Mouse (Mus musculus) retina, postnatal 7 days (tissue): ENCODE data around the gene Itpr2.

Experiments
- DNase-seq: peaks from one replicate; pipeline ENCODE4 v3.0.0-alpha.2; 2012; ENCODE audit warnings: low read depth, low spot score

The Itpr2 gene

DNA sequence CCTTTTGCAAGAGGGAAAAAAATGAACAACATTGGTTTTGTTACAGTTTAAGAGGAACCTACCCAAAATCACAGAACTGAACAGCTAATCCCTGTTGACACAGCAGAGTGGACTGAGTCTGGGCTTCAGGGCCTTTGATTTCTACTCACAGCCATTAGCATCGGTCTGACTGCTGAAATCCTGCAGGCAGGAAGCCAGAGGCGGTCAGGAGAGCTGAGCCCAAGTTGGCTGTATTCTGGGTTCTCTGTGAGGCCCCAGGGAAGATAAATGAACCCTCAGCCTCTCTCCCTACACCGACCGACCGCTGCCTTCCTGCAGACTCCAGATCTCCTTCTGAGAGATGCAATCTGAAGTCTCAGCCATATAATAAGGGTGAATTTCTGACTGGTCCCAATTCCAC lies 231.9 kb downstream of the Itpr2 start:
- DNase-seq = no peak

DNA sequence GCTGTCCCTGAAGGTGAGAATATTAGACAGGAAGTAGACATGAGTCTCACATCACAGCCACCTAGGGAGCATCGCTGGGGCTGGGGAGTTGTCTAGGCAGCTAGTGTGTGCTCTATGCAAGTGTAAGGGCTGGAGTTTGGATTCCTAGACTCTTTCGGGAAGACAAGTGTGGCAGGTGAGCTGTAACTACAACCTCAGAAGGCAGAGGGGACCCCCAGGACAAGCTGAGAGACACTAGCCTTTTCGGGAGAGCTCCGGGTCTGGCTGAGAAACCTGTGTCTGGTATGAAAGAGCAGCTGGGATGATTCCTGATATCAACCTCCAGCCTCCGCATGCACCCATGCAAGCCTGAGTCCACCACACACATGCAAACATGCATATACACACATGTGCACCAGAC lies 232.7 kb downstream of the Itpr2 start:
- no peak for DNase-seq

DNA sequence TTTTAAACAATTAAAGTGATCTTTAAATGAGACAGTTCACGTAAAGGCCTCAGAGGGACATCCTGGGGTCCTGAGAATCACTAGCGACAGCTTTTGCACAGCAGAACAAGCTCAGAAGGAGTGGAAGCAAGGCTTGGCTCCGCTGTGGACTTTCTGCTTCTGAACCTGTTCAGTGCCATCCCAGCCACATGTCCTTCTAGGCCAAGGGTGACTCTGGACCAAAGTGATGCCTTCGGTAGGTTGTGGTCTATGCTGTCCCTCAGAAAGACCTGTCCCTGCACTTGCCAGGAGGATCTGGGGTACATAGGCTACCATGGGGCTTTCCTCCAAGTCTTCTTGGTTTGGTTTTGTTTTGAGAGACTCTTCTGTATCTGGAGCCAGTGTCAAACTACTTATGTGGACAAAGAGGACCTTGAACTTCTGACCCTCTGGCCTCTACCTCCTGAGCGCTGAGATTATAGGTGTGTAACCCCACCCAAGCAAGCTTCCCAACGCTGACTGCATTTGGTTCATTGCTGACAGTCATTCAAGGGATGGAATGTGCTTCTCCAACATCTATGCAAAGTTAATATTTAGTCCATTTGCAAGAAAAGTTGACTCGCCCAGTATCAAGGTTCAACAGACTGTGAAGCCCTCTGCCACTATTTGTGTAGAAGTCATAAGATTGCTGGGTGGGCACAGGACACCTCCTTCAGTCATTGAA lies 241.2 kb downstream of the Itpr2 start:
- DNase-seq = no peak

DNA sequence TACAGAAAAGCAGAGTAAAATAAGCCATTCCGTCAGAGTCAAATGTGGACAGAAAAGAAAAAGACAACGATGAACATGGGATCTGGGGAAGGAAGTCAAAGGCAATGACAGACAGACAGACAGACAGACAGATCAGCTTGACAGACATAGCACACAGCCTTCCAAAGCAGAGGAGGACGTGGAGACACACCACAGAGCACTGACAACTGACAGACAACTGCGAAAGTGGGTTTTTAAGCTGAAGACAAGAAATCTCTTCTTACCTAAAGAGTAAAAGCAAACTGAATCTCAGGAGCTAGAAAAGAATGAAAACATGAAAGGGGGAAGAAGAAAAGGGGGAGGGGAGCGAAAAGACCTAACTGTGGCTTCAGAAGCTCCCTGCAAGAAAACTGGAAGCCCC lies 243.3 kb downstream of the Itpr2 start:
- DNase-seq = no peak

DNA sequence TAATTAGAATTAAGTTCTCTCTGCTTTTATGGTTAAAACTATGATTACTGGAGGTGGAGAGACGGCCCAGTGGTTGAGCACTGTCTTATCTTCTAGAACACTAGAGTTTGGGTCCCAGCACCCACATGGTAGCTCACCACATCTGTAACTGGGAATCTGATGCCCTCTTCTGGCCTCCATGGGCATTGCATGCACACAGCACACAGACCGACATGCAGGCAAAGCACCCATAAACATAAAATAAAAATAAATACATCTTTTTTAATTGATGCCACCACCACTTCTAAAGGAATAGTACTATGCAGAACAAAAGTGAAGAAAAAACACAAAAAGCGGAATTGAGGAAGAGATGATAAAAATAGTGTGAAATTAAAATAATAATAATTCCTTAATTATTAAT lies 243.8 kb downstream of the Itpr2 start:
- DNase-seq = no peak

DNA sequence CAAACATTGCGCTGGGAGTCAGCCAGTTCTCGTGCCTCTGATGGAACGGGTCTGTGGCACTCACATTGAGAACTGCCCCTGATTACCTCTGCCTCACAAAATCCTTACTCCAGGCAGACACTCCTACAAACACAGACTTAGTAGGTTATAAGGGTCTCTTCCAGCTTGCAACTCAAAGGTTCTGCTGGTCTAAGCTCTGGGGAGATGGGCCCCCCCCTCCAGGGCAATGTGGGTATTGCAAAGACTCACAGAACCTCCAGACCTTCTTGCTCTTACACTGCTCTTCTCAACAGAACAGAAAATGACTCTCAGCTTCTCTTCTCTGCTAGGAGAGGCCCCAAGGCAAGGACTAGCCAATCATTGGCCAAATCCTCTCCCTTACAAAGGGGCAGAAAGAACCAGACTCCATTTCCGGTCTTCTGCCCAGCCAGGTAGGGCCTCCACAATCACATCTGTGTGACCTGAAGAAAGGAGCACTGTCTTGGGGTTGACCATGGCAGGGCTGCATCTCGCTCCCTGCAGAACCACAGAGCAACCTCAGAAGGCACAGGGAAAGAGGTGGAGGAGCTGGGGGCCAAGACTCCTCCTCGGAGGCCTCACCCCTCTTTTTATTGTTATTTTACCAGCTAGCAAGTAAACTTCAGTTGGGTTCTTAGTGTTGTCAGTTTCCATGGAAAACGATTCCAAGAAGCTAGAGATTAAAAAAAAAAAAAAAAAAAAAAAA lies 244.9 kb downstream of the Itpr2 start:
- DNase-seq = no peak

DNA sequence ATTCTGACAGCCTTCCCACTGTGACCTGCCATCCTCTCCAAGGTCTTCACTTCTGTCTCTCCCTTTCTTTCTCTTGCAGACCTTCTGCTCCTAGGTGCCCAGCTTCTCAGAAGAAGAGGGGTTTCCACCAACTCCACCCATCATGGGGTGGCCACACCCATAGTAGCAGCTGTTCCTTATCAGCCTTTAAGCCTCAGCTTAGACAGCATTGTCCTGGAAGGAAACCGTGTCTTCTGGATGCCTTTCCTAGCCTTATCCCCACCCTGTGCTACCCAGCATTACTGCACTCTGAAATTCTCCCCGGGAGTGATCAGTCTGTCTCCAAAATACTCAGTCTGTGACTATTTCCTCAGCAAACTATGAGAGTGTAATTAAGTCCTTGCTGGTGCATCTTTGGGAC lies 245.6 kb downstream of the Itpr2 start:
- DNase-seq = no peak

DNA sequence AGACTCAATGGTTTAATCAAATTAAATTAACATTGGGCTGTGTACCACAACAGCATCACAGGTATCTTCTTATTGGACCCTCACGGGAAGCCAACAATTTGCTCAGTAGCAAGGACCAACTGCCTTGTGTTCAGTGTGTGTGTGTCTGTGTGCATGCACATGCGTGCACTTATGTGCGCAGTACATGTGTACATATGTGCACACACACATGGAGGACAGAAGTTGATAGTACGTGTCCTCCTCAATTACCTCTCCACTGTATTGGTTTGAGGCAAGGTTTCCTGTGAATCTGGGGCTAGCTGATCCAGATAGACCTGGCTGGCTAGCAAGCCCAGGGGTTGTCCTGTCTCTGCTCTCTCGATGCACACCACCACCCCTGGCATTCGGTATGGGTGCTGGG lies 246.4 kb downstream of the Itpr2 start:
- DNase-seq = no peak

DNA sequence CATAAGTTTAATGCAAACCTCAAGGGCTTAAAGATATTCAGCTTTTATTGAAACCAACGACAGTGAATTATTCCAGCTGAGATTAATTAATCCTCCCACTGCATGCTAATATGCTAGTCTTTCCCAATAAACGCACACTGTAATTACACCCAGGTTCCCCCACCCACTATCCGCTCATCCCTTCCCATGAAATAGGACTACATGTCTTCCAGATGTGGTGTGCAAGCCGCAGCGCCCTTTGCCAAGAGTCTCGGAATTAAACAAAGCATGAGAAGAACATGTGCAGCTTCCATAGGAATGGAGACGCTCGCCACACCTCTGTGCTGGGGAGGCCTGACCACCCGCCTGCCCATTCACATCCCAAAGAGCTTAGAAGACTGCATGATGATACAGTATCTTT lies 247.1 kb downstream of the Itpr2 start:
- DNase-seq = no peak

DNA sequence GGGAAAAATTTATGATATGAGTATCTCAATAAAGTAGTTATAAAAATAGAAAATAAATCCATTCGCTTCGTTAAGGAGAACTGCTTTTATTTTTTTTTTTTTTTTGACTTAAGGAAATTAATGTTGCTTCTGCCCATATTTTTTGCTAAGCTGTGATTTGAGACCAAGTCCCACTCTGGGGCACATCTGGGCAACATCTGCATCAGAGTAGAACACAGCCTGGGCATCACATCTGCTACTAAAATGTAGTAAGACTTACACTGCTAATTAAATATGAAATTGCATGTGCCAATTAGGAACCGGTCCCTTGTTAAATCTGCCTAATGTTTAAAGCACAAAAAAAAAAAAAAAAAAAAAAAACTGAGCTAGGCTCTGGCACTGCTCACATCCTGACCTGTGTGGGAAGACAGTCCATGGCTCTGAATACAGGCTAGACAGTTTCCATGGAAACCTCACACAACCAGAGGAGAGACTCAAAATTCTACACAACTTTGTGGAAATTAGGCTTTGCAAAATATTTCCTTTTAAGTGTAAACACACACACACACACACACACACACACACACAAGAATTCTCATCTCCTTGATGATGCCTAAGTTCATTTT lies 247.7 kb downstream of the Itpr2 start:
- DNase-seq = no peak

DNA sequence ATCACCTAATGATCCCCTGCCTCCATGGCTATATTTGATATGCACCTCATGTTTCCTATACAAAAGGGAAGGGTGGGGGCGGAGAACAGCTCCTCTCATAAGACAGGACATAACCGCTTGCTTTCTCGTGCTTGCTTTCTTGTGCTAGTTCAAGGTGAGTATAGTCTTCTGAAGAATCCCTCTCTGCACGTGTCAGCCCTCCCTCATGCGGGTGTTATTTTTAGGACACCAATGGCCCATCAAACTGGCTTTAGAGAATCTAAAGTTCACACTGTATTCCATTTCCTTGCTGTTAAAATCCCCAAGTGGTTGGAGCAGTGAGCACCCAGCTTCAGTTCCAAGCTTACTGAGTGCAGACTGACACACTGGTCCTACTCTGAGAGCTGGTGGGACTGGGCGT lies 252.9 kb downstream of the Itpr2 start:
- no peak for DNase-seq

DNA sequence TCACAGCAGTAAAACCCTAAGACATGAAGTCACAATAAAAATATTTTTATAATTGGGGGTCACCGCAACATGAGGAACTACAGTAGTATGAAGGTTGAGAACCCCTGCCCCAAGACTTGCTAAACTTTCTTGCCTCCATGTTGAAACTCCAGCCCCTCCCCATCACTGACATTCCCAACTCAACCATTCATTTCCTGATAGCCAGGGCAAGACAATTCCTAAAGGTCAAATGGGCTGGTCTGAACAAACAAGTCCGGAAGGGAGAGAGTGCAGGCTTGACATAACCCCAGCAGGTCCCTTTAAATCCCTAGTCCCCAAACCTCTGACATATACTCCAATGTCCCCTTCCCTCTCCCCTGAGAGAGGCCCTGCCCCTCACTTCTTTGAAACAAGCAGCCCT lies 253.7 kb downstream of the Itpr2 start:
- DNase-seq = no peak

DNA sequence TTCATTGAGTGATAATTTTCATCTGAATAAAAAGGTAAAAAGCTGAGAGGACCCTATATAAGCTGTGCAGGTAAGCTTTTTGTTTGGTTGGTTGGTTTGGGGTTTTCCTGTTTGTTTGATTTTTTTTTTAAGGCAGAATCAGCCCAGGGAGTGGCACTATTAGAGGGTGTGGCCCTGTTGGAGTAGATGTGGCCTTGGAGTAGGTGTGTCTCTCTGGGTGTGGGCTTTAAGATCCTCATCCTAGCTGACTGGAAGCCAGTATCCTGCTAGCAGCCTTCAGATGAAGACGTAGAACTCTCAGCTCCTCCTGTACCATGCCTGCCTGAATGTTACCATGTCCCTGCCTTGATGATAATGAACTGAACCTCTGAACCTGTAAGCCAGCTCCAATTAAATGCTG lies 254.1 kb downstream of the Itpr2 start:
- DNase-seq = no peak

DNA sequence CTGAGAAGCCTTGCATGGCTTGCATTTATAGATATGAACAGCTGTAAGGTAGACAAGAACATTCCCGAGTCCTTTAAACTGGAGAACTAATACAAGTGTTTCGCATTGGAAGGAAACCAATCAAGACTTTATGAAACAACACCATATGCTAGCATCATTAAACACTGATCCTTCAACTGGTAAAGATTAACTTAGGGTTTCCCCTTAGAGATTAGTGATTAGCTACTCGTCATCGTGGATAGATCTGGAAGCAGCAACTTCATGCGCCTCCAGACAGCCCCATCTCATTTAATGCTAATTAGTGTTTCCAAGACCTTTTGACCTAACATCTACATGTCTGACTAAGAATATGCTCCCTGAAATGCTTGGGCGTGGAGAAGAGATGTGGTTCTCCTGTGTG lies 255.7 kb downstream of the Itpr2 start:
- DNase-seq = no peak

DNA sequence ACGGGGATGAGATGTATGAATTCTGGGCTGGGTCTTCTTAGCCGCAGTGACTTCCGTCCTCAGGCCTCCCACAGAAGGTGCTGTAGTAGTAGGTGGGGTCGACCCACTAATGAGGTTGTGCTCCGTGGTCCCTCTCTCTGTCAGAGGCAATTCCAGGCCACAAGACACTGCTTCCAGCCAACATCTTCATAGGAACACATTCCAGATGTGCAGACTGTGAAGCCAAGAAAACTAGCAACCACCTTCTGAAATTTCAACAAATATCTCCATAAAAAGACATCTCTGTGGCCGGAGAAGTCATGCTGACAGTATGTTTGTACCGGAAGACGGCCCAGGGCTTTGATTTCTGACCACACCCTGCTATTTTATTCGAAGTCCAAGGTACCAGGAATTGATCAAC lies 256.1 kb downstream of the Itpr2 start:
- no peak for DNase-seq

DNA sequence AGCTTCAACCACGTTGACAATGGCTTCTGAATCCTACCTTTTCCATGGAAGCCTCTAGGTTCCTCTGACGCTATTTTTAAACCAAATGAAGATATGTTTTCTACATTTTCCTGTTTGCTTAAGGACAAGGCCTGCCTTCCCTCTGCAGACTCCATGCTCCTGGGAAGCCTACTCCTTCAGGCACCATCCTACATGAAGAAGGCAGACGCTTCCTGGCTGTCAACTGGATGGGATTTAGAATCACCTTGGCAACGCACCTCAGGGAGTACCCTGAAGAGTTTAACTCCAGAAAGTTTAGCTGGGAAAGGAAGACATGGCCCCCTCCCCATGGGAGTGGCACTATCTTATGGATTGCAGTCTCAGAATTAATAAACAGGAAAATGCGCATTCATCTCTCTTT lies 259.0 kb downstream of the Itpr2 start:
- DNase-seq = no peak

DNA sequence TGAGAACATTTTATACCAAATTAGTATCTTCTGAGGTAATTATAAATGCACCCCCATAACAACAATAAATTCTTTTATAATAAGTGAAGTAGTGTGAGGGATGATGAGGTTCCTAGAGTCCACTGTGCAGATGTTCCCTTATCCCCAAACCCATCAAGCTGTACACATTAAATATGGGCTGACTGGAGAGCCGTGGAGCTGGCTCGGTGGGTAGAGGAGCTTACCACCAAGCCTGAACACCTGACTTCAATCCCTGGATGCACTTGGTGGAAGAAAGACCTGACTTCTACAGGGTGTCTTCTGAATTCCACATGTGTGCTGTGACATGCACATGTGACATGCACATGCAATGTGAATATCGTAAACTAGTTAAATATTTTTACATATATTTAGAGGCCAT lies 260.7 kb downstream of the Itpr2 start:
- DNase-seq = no peak

DNA sequence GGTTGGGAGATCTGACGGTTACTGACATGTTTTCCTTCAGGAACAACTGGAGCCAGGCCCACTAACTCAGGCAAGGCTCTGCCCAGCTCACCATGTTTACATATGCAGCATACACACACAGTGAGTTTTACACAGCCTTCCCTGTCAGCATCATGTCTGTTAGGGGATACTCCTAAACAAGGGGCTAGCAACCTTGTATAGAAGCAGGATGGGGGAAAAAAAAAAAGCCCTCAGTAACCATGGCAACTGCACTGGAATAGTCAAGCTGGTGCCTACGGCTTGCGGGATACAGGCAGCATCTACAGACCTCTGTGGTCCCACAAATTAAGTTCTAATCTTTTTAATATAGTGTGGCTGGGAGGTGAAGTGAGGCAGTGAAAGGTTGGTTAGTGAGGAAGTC lies 266.9 kb downstream of the Itpr2 start:
- no peak for DNase-seq

DNA sequence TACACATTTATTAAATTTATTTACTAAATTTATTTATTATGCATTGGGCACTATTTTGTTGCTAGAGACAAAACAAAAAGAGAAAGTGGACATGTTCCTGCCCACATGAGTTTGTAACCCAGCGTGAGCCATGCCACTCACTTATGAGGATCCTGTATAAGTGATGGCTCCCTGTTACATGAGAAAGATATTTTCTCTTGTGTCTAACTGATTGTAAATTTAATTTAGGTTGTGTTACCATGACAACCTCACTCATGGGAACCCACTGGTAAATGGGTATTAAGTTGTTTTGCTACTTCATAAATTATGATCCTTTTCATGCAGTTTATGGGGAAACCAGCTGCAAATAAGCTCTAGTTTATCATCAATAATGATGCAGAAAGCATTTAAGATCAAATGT lies 267.6 kb downstream of the Itpr2 start:
- DNase-seq = no peak

DNA sequence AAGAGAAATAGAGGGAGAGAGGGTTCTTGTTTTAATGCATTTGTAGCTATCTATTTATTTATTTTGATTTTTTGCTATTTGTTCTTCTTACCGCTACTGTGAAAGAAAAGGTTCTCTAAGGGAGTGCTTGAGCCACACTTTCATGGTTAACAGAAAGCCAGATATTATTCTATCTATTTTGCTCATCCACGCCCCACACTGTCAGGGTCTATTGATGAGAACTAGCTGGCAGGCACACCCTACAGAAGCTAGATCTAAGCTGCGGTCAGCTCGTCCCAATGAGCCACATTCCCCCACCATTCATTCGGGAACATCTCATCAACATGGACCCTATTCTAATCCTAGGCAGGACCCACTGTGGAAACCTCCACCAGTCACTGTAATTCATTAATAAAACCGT lies 271.1 kb downstream of the Itpr2 start:
- no peak for DNase-seq

DNA sequence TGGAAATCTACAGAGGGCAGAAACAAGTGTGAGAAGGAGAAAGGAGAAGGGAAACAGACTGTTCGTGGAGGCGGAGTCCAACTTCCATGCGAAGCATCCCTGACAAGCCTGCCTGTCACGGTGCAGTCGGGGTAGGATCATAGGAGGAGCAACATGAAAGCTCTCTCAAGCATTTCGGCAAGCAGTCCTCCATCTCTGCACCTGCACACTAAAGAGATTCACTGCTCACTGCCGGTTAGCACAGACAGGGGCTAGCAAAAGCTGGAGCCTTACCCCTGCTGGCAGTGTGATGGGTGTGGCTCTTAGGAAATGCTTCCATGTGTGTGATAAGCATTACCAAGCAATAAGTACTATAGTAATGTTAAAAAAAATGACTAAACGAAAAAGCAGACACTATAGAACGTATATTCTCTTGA lies 271.6 kb downstream of the Itpr2 start:
- no peak for DNase-seq

DNA sequence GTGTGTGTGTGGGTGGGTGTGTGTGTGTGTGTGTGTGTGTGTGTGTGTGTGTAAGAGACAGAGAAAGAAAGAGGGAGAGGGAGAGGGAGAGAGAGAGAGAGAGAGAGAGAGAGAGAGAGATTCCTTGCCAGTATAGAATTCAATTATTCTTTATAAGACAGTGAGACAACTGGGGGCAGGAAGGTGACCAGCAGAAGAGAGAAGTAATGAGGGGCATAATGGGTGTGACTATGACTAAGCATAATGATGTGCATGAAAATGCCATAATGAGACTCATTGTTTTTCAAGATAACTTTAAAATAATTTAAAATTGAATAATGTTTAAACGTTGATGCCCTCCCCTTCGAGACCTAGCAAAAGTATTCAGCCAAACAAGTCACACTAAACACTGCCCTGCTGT lies 272.1 kb downstream of the Itpr2 start:
- DNase-seq = no peak

DNA sequence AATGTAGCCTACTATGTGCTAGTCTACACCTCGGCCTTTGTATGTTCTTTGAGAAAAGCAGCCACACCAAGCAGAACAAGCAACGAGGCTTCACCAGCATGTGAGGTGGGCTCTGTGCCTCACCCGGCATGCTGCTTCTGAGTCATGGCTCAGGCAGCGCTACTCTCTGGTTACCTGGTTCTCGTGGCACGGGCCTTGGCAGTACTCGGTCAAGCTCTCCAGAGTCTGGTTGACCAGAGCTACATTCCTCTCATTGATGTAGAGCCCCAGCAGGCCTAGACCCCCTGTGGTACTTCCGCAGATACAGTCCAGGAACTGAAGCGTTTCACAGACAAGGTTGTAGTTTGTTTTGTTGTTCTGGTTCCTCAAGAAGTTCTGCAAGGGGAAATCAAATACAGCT lies 272.5 kb downstream of the Itpr2 start:
- no peak for DNase-seq
